Mouse (Mus musculus): ENCODE measurements around the gene Vmn1r58.
"Not testable (repeated sequence)": the region's sequence is repeated elsewhere in the genome, so short reads cannot be mapped to it uniquely, and the experiment has no call there.

The Vmn1r58 gene

GRCm38 (mm10) chr7:5413296-5413695 lies at the start of gene Vmn1r58:
Gene Vmn1r58, minus strand, starts transcription at chr7:5413396.
- not testable (repeated sequence) for DNase-seq (ENCODE audit: low spot score in 2 of 2)

GRCm38 (mm10) chr7:5456674-5457073 lies 43.5 kb upstream of the Vmn1r58 start, which contains the start of gene Vmn1r59:
Gene Vmn1r59, minus strand, starts transcription at chr7:5456774.
- no peak for DNase-seq (ENCODE audit: low spot score in 2 of 2)

- not testable (repeated sequence) for DNase-seq (ENCODE audit: low spot score in 2 of 2)
These were observed 40.8 kb upstream of the Vmn1r58 start for GRCm38 (mm10) chr7:5454011-5454410.

GRCm38 (mm10) chr7:5448627-5449026 lies 35.4 kb upstream of the Vmn1r58 start:
- no peak for DNase-seq (ENCODE audit: low spot score in 2 of 2)

GRCm38 (mm10) chr7:5406201-5406600 lies 7.0 kb downstream of the Vmn1r58 start:
- DNase-seq (ENCODE audit: low spot score in 2 of 2) = no peak

- DNase-seq (ENCODE audit: low spot score in 2 of 2) = no peak
These were observed 46.5 kb downstream of the Vmn1r58 start for GRCm38 (mm10) chr7:5366724-5367123.

- no peak for DNase-seq (ENCODE audit: low spot score in 2 of 2)
These were observed 49.6 kb downstream of the Vmn1r58 start for GRCm38 (mm10) chr7:5363599-5363998.
